Mouse (Mus musculus) heart, postnatal 4 days (tissue): ENCODE measurements around the gene Hypm. TPM values are rescaled to one million over a fixed set of nuclear protein-coding genes. Genes with fewer than 3 reads are reported as not detected.

Source experiments
- DNase-seq: peaks from one replicate; pipeline ENCODE4 v3.0.0; 2021
- total RNA-seq, 2 experiments: library from RNA; stranded (reverse); gene quantifications; 2 replicates each; pipeline ENCODE4 v1.2.3; 2021

Hypm gene
- total RNA-seq = not detected

GRCm38 (mm10) chrX:9846628-9847027, at the start of gene Hypm:
Gene Hypm, plus strand, starts transcription at chrX:9846928.
- no peak for DNase-seq

GRCm38 (mm10) chrX:9810101-9810500, 36.6 kb upstream of the Hypm start:
- no peak for DNase-seq

- no peak for DNase-seq
These were observed 34.3 kb upstream of the Hypm start for GRCm38 (mm10) chrX:9812469-9812868.

- no peak for DNase-seq
These were observed 11.9 kb upstream of the Hypm start for GRCm38 (mm10) chrX:9834779-9835178.

GRCm38 (mm10) chrX:9849403-9849802, 2.7 kb downstream of the Hypm start, which contains the start of gene H2al3:
Gene H2al3, plus strand, starts transcription at chrX:9849703.
- DNase-seq = no peak

- no peak for DNase-seq
These were observed 15.1 kb downstream of the Hypm start for GRCm38 (mm10) chrX:9861859-9862258.

GRCm38 (mm10) chrX:9875519-9875918, 28.8 kb downstream of the Hypm start:
- no peak for DNase-seq

- DNase-seq = no peak
These were observed 38.6 kb downstream of the Hypm start, which contains the start of gene Sytl5 for GRCm38 (mm10) chrX:9885322-9885721. Gene Sytl5, plus strand, starts transcription at chrX:9885622.

Other genes with a start within 250 kb of the Hypm start
- gene Dynlt3, start 183.9 kb upstream of the Hypm start, total RNA-seq = 10 to 100 TPM; 51.6 to 54.3 TPM
- gene H2al3, start 2.8 kb downstream of the Hypm start, total RNA-seq = not detected
- under 1 TPM in 1 of 2 experiments, not detected in 1; 0.14 TPM for gene Sytl5, start 38.7 kb downstream of the Hypm start, total RNA-seq